Comparison of ENCODE assay signal across 9 mouse cellular contexts in genomic region chr9:78447606-78447972, GRCm38 (mm10). TPM values are rescaled to one million over a fixed set of nuclear protein-coding genes. Genes with fewer than 3 reads are reported as not detected.
DNase-seq lines count a peak whose midpoint lies in the region; ATAC-seq lines count a peak whose summit lies in the region.
"Had no signal": no experiment of that assay in that cellular context is flagged by ENCODE, and none has a peak within 500 bp of the region (broad histone marks: within the 10 kb centered on the region; RNA-seq: fewer than 3 reads in every experiment).

No protein-coding gene starts in this region.

- peak; percentile 28; the same call in 1 of the 2 replicates for ATAC-seq in kidney, embryonic 16.5 days (ENCODE audit: low FRiP score, low TSS enrichment)
- 0 out of 2 replicates have a peak, but pooled peaks have one; percentile 42 for ATAC-seq in embryonic facial prominence, embryonic 12.5 days (ENCODE audit: insufficient number of reproducible peaks, insufficient read depth, low FRiP score, low TSS enrichment)
- ATAC-seq in intestine, embryonic 16.5 days = peak; percentile 22

- H3K36me3 ChIP-seq in kidney, embryonic 16.5 days (ENCODE audit: insufficient read depth, low read length) = peaks cover 8% of the 10 kb centered on the region; the same call in 1 of the 2 replicates
- H3K36me3 ChIP-seq in embryonic facial prominence, embryonic 12.5 days = peaks cover 9% of the 10 kb centered on the region
- 0 out of 2 replicates have a peak, but pooled peaks cover 3% of the 10 kb centered on the region for H3K36me3 ChIP-seq in intestine, embryonic 16.5 days (ENCODE audit: control insufficient read depth, insufficient read depth, low read length)

- peak overlapping the region; percentile 98 for H3K9ac ChIP-seq in kidney, embryonic 16.5 days (replicated peaks; ENCODE audit: low read length)
- peak overlapping the region; percentile 92; the same call in 1 of the 2 replicates for H3K9ac ChIP-seq in embryonic facial prominence, embryonic 12.5 days
- H3K9ac ChIP-seq in intestine, embryonic 16.5 days (ENCODE audit: low read depth, low read length) = peak overlapping the region; percentile 96

- H3K4me3 ChIP-seq in kidney, embryonic 16.5 days (ENCODE audit: low read length) = peak overlapping the region; percentile 99
- peak overlapping the region; percentile 99 for H3K4me3 ChIP-seq in embryonic facial prominence, embryonic 12.5 days
- peak overlapping the region; percentile 98 for H3K4me3 ChIP-seq in intestine, embryonic 16.5 days (ENCODE audit: low read length)

- DNase-seq in kidney, postnatal 10 days = no peak
- DNase-seq in neural tube, embryonic 10.5 days (ENCODE audit: extremely low spot score, low spot score) = peak; percentile 20
- no peak for DNase-seq in left cerebral cortex, adult 8-10 months (ENCODE audit: low spot score in 2 of 2)
- DNase-seq in adrenal gland, adult 2 months = no peak
- no peak for DNase-seq in thymus, postnatal 10 days (ENCODE audit: low spot score in 2 of 2)

- no peaks in the 10 kb centered on the region for H3K9me3 ChIP-seq in kidney, embryonic 16.5 days (ENCODE audit: low read length)
- no peaks in the 10 kb centered on the region for H3K9me3 ChIP-seq in embryonic facial prominence, embryonic 12.5 days
- H3K9me3 ChIP-seq in intestine, embryonic 16.5 days (ENCODE audit: control insufficient read depth, low read length) = no peaks in the 10 kb centered on the region

- peaks cover 17% of the 10 kb centered on the region for H3K4me1 ChIP-seq in kidney, embryonic 16.5 days (ENCODE audit: insufficient read depth, low read length)
- H3K4me1 ChIP-seq in embryonic facial prominence, embryonic 12.5 days = peaks cover 6% of the 10 kb centered on the region; the same call in 1 of the 2 replicates
- H3K4me1 ChIP-seq in intestine, embryonic 16.5 days (ENCODE audit: control insufficient read depth, insufficient read depth, low read length) = peaks cover 6% of the 10 kb centered on the region

- H3K27ac ChIP-seq in kidney, embryonic 16.5 days (ENCODE audit: low read length) = no peak overlapping the region
- H3K27ac ChIP-seq in embryonic facial prominence, embryonic 12.5 days = no peak overlapping the region
- H3K27ac ChIP-seq in intestine, embryonic 16.5 days (ENCODE audit: low read length) = no peak overlapping the region

- peak overlapping the region; percentile 74 for H3K4me2 ChIP-seq in kidney, embryonic 16.5 days (replicated peaks; ENCODE audit: low read depth, low read length)
- peak overlapping the region; percentile 64 for H3K4me2 ChIP-seq in embryonic facial prominence, embryonic 12.5 days (replicated peaks)
- peak overlapping the region; percentile 64 for H3K4me2 ChIP-seq in intestine, embryonic 16.5 days (ENCODE audit: low read depth, low read length)

- H3K27me3 ChIP-seq in kidney, embryonic 16.5 days (ENCODE audit: insufficient read depth, low read length) = peaks cover 33% of the 10 kb centered on the region
- peaks cover 32% of the 10 kb centered on the region for H3K27me3 ChIP-seq in embryonic facial prominence, embryonic 12.5 days
- H3K27me3 ChIP-seq in intestine, embryonic 16.5 days (replicated peaks; ENCODE audit: control insufficient read depth, insufficient read depth, low read length) = peaks cover 13% of the 10 kb centered on the region
- H3K27me3 ChIP-seq: Patski had no signal

- 29% methylated on average over 9 of the region's 9 CpGs for WGBS in kidney, embryonic 16.5 days
- WGBS in embryonic facial prominence, embryonic 12.5 days = 31% methylated on average over 9 of the region's 9 CpGs
- 30% methylated on average over 9 of the region's 9 CpGs for WGBS in intestine, embryonic 16.5 days

RNA-seq across cellular contexts. Expression of gene Mto1, which starts 0.4 kb away (rescaled TPM):
- polyA plus RNA-seq in kidney, embryonic 16.5 days (2015; fragmentation: Nextera tagmentation; extraction: Ambion mirVana) = 27.9 and 30.1 TPM in 2 replicates
- polyA plus RNA-seq in embryonic facial prominence, embryonic 12.5 days (2016; fragmentation: Nextera tagmentation; extraction: Ambion mirVana) = 22.1 and 22.8 TPM in 2 replicates
- 25.0 and 27.0 TPM in 2 replicates for polyA plus RNA-seq in intestine, embryonic 16.5 days (2015; fragmentation: Nextera tagmentation; extraction: Ambion mirVana)
- 10 to 100 TPM; 22.9 to 29.3 (median 26.9) TPM for total RNA-seq in left cerebral cortex, adult 8-10 months (2022)
- total RNA-seq in adrenal gland, adult 2 months (2021) = 10 to 100 TPM; 26.6 to 27.7 TPM
- 57.4 and 76.5 TPM in 2 replicates for polyA plus RNA-seq in adrenal gland, adult 2 months (2012; rRNA removed)

RNA-seq across cellular contexts. Expression of gene Gm17324, which starts 1.0 kb away (rescaled TPM):
- 0.65 and 0.66 TPM in 2 replicates for polyA plus RNA-seq in kidney, embryonic 16.5 days (2015; fragmentation: Nextera tagmentation; extraction: Ambion mirVana)
- polyA plus RNA-seq in embryonic facial prominence, embryonic 12.5 days (2016; fragmentation: Nextera tagmentation; extraction: Ambion mirVana) = 1.0 and 1.6 TPM in 2 replicates
- polyA plus RNA-seq in intestine, embryonic 16.5 days (2015; fragmentation: Nextera tagmentation; extraction: Ambion mirVana) = 0.24 and 0.48 TPM in 2 replicates
- total RNA-seq in left cerebral cortex, adult 8-10 months (2022) = under 1 TPM; 0.40 to 0.54 (median 0.47) TPM
- not detected for total RNA-seq in adrenal gland, adult 2 months (2021)
- polyA plus RNA-seq in adrenal gland, adult 2 months (2012; rRNA removed) = 0.95 and 1.5 TPM in 2 replicates
- polyA plus RNA-seq: Patski had no signal

RNA-seq across cellular contexts. Expression of gene Cgas, which starts 4.6 kb away (rescaled TPM):
- 2.1 and 2.8 TPM in 2 replicates for polyA plus RNA-seq in kidney, embryonic 16.5 days (2015; fragmentation: Nextera tagmentation; extraction: Ambion mirVana)
- 1.7 and 2.1 TPM in 2 replicates for polyA plus RNA-seq in embryonic facial prominence, embryonic 12.5 days (2016; fragmentation: Nextera tagmentation; extraction: Ambion mirVana)
- 1.6 and 1.9 TPM in 2 replicates for polyA plus RNA-seq in intestine, embryonic 16.5 days (2015; fragmentation: Nextera tagmentation; extraction: Ambion mirVana)
- 1 to 10 TPM in 1 of 4 experiments, under 1 TPM in 3; 0.52 to 1.1 (median 0.65) TPM for total RNA-seq in left cerebral cortex, adult 8-10 months (2022)
- total RNA-seq in adrenal gland, adult 2 months (2021) = under 1 TPM; 0.52 to 0.73 TPM
- polyA plus RNA-seq in adrenal gland, adult 2 months (2012; rRNA removed) = 0.49 and 0.67 TPM in 2 replicates

RNA-seq across cellular contexts. Expression of gene Eef1a1, which starts 41.4 kb away (rescaled TPM):
- 5,008 and 5,126 TPM in 2 replicates for polyA plus RNA-seq in kidney, embryonic 16.5 days (2015; fragmentation: Nextera tagmentation; extraction: Ambion mirVana)
- 3,992 and 4,191 TPM in 2 replicates for polyA plus RNA-seq in embryonic facial prominence, embryonic 12.5 days (2016; fragmentation: Nextera tagmentation; extraction: Ambion mirVana)
- polyA plus RNA-seq in intestine, embryonic 16.5 days (2015; fragmentation: Nextera tagmentation; extraction: Ambion mirVana) = 4,065 and 4,271 TPM in 2 replicates
- 1,000 to 10,000 TPM; 2,343 to 2,844 (median 2,594) TPM for total RNA-seq in left cerebral cortex, adult 8-10 months (2022)
- total RNA-seq in adrenal gland, adult 2 months (2021) = 1,000 to 10,000 TPM; 6,873 to 9,883 TPM
- polyA plus RNA-seq in adrenal gland, adult 2 months (2012; rRNA removed) = 813 and 861 TPM in 2 replicates

RNA-seq across cellular contexts. Expression of gene Ddx43, which starts 52.0 kb away (rescaled TPM):
- polyA plus RNA-seq in kidney, embryonic 16.5 days (2015; fragmentation: Nextera tagmentation; extraction: Ambion mirVana) = 0.28 and 0.50 TPM in 2 replicates
- polyA plus RNA-seq in embryonic facial prominence, embryonic 12.5 days (2016; fragmentation: Nextera tagmentation; extraction: Ambion mirVana) = 0.19 and 0.33 TPM in 2 replicates
- polyA plus RNA-seq in intestine, embryonic 16.5 days (2015; fragmentation: Nextera tagmentation; extraction: Ambion mirVana) = 0.13 and 0.28 TPM in 2 replicates
- under 1 TPM in 2 of 4 experiments, not detected in 2; 0.25 to 0.33 TPM for total RNA-seq in left cerebral cortex, adult 8-10 months (2022)
- total RNA-seq in adrenal gland, adult 2 months (2021) = not detected
- polyA plus RNA-seq in adrenal gland, adult 2 months (2012; rRNA removed) = 0.06 TPM in 1 of 2 replicates, not detected in the other
